ENCODE assay signal across 17 mouse cellular contexts in genomic region chr6:105940591-105940990, GRCm38 (mm10).
DNase-seq lines count a peak whose midpoint lies in the region; ATAC-seq and TF ChIP-seq lines count a peak whose summit lies in the region.
"Had no signal": no experiment of that assay in that cellular context is flagged by ENCODE, and none has a peak within 500 bp of the region (broad histone marks: within the 10 kb centered on the region; RNA-seq: fewer than 3 reads in every experiment).

No protein-coding gene starts in this region.

- H3K4me1 ChIP-seq in cerebellum, adult 2 months (ENCODE audit: control insufficient read depth, insufficient read depth, low read length), result peaks cover 3% of the 10 kb centered on the region; the same call in 1 of the 2 replicates
- H3K4me1 ChIP-seq in neural tube, embryonic 15.5 days, result no peaks in the 10 kb centered on the region
- H3K4me1 ChIP-seq: forebrain, embryonic 10.5 days; limb, embryonic 10.5 days; liver, embryonic 12.5 days had no signal

- H3K27me3 ChIP-seq in cerebellum, adult 2 months (ENCODE audit: control insufficient read depth, insufficient read depth, low read length), result no peaks in the 10 kb centered on the region
- no peaks in the 10 kb centered on the region for H3K27me3 ChIP-seq in neural tube, embryonic 15.5 days (replicated peaks)
- H3K27me3 ChIP-seq: liver, embryonic 12.5 days had no signal

- H3K4me2 ChIP-seq in neural tube, embryonic 15.5 days, result no peak overlapping the region
- H3K4me2 ChIP-seq: heart, embryonic 11.5 days; liver, embryonic 12.5 days had no signal

- TF ChIP-seq CTCF in cerebellum, adult 2 months (IDR thresholded peaks at IDR 0.05; ENCODE audit: borderline replicate concordance, insufficient read depth, low read depth, low read length), result no peak

- intact Hi-C loops in left cerebral cortex, postnatal 14 days (cut with DNase I), result no loop called here

- no peak for TF ChIP-seq POLR2A in cerebellum, adult 2 months (IDR thresholded peaks at IDR 0.05; ENCODE audit: borderline replicate concordance, insufficient read depth, low read length)

- no peak overlapping the region for H3K27ac ChIP-seq in cerebellum, adult 2 months (ENCODE audit: insufficient read depth, low read length)
- H3K27ac ChIP-seq in neural tube, embryonic 15.5 days (replicated peaks), result no peak overlapping the region
- H3K27ac ChIP-seq: forebrain, embryonic 10.5 days; limb, embryonic 10.5 days; liver, embryonic 12.5 days had no signal

- peak; percentile 17 for DNase-seq in cerebellum, adult 11-12 months
- no peak for DNase-seq in cerebellum, postnatal 10 days
- peak; percentile 5 for DNase-seq in layer of hippocampus, adult 11-12 months (ENCODE audit: low spot score)
- no peak for DNase-seq in layer of hippocampus, postnatal 10 days (ENCODE audit: low spot score in 2 of 2)
- DNase-seq in cerebellum, adult 2 months, result peak; percentile 36 to 84
- DNase-seq in left cerebral cortex, postnatal 14 days (ENCODE audit: low spot score in 2 of 2), result peak; percentile 7 to 31
- no peak for DNase-seq in thymus, postnatal 4 days
- DNase-seq: gastrocnemius, postnatal 36 days; heart, postnatal 4 days; kidney, adult 8-10 months; kidney, postnatal 4 days; midbrain, embryonic 14.5 days had no signal

- ATAC-seq in neural tube, embryonic 15.5 days (ENCODE audit: low FRiP score), result no peak
- ATAC-seq: liver, embryonic 12.5 days had no signal

- H3K9me3 ChIP-seq in neural tube, embryonic 15.5 days (replicated peaks), result no peaks in the 10 kb centered on the region
- H3K9me3 ChIP-seq: forebrain, embryonic 10.5 days; limb, embryonic 10.5 days; liver, embryonic 12.5 days had no signal

- no peaks in the 10 kb centered on the region for H3K36me3 ChIP-seq in neural tube, embryonic 15.5 days
- H3K36me3 ChIP-seq: forebrain, embryonic 10.5 days; limb, embryonic 10.5 days; liver, embryonic 12.5 days had no signal

- H3K4me3 ChIP-seq in cerebellum, adult 2 months (replicated peaks; ENCODE audit: insufficient read depth, low read depth, low read length), result no peak overlapping the region
- no peak overlapping the region for H3K4me3 ChIP-seq in neural tube, embryonic 15.5 days (replicated peaks)
- H3K4me3 ChIP-seq: forebrain, embryonic 10.5 days; limb, embryonic 10.5 days; liver, embryonic 12.5 days had no signal

- H3K9ac ChIP-seq in neural tube, embryonic 15.5 days (replicated peaks), result no peak overlapping the region
- H3K9ac ChIP-seq: liver, embryonic 12.5 days had no signal

Comparison
In these comparisons a context has a peak if more than half of its experiments do, and no peak if none do; other contexts are left out.
1. DNase-seq: peak in cerebellum, adult 11-12 months (single experiment), layer of hippocampus, adult 11-12 months (single experiment), cerebellum, adult 2 months (2 of 2) and left cerebral cortex, postnatal 14 days (2 of 2); none in cerebellum, postnatal 10 days (0 of 2), layer of hippocampus, postnatal 10 days (0 of 2) and thymus, postnatal 4 days (single experiment).